Mouse (Mus musculus): ENCODE measurements around the gene Foxb2.
A peak's percentile ranks its signal among the peaks of the same experiment; 100 is the strongest.

Foxb2 gene

GRCm38 (mm10) chr19:16873942-16874861, 597 bp upstream of the Foxb2 start:
- Histone ChIP-seq H3K4me3 (replicated peaks; ENCODE audit: low read length) (peak overlapping the region; percentile 60), H3K9me3 (ENCODE audit: low read length) (no peaks in the 10 kb centered on the region), H3K4me1 (replicated peaks; ENCODE audit: low read depth, low read length) (peaks cover 63% of the 10 kb centered on the region), H3K36me3 (ENCODE audit: insufficient read depth, low read length) (no peaks in the 10 kb centered on the region), H3K27me3 (ENCODE audit: insufficient read depth, low read length) (peaks cover 98% of the 10 kb centered on the region)
- no peak for TF ChIP-seq NANOG (IDR thresholded peaks at IDR 0.05; ENCODE audit: borderline replicate concordance, low read length)
- TF ChIP-seq POU5F1 (IDR thresholded peaks at IDR 0.05; ENCODE audit: borderline replicate concordance, low read length) = no peak
- TF ChIP-seq CTCF (conservative IDR thresholded peaks at IDR 0.05; ENCODE audit: low read length) = no peak

- Histone ChIP-seq H3K27me3 (ENCODE audit: insufficient read depth, low read length) (peaks cover 99% of the 10 kb centered on the region), H3K9me3 (ENCODE audit: low read length) (no peaks in the 10 kb centered on the region), H3K4me1 (replicated peaks; ENCODE audit: low read depth, low read length) (peaks cover 63% of the 10 kb centered on the region), H3K4me3 (replicated peaks; ENCODE audit: low read length) (peak overlapping the region; percentile 65), H3K36me3 (ENCODE audit: insufficient read depth, low read length) (no peaks in the 10 kb centered on the region)
- TF ChIP-seq CTCF (conservative IDR thresholded peaks at IDR 0.05; ENCODE audit: low read length) = no peak
- TF ChIP-seq POU5F1 (IDR thresholded peaks at IDR 0.05; ENCODE audit: borderline replicate concordance, low read length) = no peak
Measured at GRCm38 (mm10) chr19:16872331-16873180, 1.0 kb downstream of the Foxb2 start.

- Histone ChIP-seq H3K9me3 (ENCODE audit: low read length) (no peaks in the 10 kb centered on the region), H3K27me3 (ENCODE audit: insufficient read depth, low read length) (peaks cover 92% of the 10 kb centered on the region), H3K4me3 (replicated peaks; ENCODE audit: low read length) (peak overlapping the region; percentile 46), H3K36me3 (ENCODE audit: insufficient read depth, low read length) (no peaks in the 10 kb centered on the region), H3K4me1 (replicated peaks; ENCODE audit: low read depth, low read length) (peaks cover 55% of the 10 kb centered on the region)
- 0 out of 2 replicates have a peak, but pooled peaks have one; percentile 18 for TF ChIP-seq POU5F1 (IDR thresholded peaks at IDR 0.05; ENCODE audit: borderline replicate concordance, low read length)
- TF ChIP-seq NANOG (IDR thresholded peaks at IDR 0.05; ENCODE audit: borderline replicate concordance, low read length) = no peak
- TF ChIP-seq CTCF (conservative IDR thresholded peaks at IDR 0.05; ENCODE audit: low read length) = no peak
Measured at GRCm38 (mm10) chr19:16871192-16871760, 2.3 kb downstream of the Foxb2 start.

DNA sequence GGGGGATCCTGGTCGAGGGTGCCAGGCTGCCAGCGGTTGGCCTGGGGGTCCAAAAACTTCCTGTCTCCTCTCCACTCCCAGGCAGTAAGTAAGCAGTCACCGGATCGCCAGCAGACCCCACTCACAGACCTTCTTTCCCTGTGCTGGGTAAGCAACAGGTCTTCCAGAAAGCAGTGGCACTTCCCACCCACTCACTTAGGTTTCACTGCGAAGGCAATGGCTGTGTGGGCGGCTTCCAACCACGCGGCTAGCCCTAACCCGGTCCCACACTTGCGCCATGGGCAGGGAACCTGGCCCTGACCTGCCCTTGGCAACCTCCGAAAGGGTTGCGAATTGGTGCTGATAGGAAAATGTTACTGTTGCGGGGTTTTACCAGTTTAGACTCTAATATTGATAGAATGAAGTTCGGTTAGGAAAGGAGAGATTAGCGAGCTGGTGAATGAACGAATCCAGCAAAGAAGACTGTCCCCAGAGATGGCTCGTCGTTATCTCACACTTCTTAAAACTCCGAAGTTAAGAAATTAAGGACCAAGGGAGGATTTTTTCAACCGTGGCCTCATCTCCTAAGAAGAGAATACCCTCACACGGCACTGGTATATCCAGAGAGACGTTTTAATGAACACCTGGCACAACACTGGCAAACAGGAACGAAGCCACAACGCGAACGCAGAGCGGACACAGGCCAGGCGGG, 3.0 kb downstream of the Foxb2 start:
- Histone ChIP-seq H3K27me3 (ENCODE audit: insufficient read depth, low read length) (peaks cover 86% of the 10 kb centered on the region), H3K9me3 (ENCODE audit: low read length) (no peaks in the 10 kb centered on the region), H3K4me1 (replicated peaks; ENCODE audit: low read depth, low read length) (peaks cover 49% of the 10 kb centered on the region), H3K4me3 (replicated peaks; ENCODE audit: low read length) (peak overlapping the region; percentile 46), H3K36me3 (ENCODE audit: insufficient read depth, low read length) (no peaks in the 10 kb centered on the region)
- TF ChIP-seq NANOG (IDR thresholded peaks at IDR 0.05; ENCODE audit: borderline replicate concordance, low read length) (no peak), CTCF (conservative IDR thresholded peaks at IDR 0.05; ENCODE audit: low read length) (no peak), POU5F1 (IDR thresholded peaks at IDR 0.05; ENCODE audit: borderline replicate concordance, low read length) (no peak)

DNA sequence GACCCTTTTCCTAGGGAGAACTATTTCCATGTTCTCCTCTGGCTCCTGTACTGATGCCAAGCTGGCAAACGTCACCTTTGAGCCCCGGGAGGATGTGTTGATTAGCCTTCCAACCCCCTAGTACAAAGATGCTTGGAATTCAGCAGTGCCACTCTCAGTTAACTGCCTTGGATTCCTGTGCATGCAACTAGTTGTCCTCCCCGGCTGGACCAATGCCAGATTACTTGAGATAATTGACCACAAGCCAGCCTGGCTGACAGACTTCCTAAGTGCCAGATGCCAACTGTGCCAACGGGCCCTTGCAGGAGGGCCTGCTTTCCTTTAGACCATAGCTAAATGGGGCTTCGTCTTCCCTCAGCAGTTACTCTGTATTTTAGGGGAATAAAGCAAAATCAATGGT, 5.1 kb downstream of the Foxb2 start:
- H3K36me3 ChIP-seq (ENCODE audit: insufficient read depth, low read length) = no peaks in the 10 kb centered on the region
- TF ChIP-seq POU5F1 (IDR thresholded peaks at IDR 0.05; ENCODE audit: borderline replicate concordance, low read length) = no peak
- no peak for TF ChIP-seq CTCF (conservative IDR thresholded peaks at IDR 0.05; ENCODE audit: low read length)
- no peak for TF ChIP-seq NANOG (IDR thresholded peaks at IDR 0.05; ENCODE audit: borderline replicate concordance, low read length)
- peaks cover 68% of the 10 kb centered on the region for H3K27me3 ChIP-seq (ENCODE audit: insufficient read depth, low read length)
- peaks cover 28% of the 10 kb centered on the region for H3K4me1 ChIP-seq (replicated peaks; ENCODE audit: low read depth, low read length)
- no peak overlapping the region for H3K4me3 ChIP-seq (replicated peaks; ENCODE audit: low read length)
- no peaks in the 10 kb centered on the region for H3K9me3 ChIP-seq (ENCODE audit: low read length)

DNA sequence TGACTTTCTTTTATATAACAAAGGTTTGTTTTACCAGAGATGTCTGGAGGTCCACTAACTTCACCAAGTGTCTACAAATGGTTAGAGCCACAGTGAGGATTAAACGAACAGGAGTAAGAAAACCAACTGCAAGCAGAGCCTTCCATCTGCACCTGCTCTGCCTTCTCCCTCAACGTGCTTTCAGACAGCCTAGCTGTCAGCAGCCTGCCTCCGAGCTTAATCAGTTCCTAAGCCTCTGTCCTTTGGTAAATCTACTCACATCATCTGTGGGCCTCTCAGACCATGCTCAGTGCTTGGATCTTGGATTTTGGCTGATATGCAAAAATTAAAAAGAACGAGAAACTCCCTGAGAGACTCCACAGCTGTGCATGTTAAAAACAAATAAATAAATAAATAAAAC, 15.0 kb downstream of the Foxb2 start:
- TF ChIP-seq CTCF (conservative IDR thresholded peaks at IDR 0.05; ENCODE audit: low read length) (no peak), POU5F1 (IDR thresholded peaks at IDR 0.05; ENCODE audit: borderline replicate concordance, low read length) (no peak), NANOG (IDR thresholded peaks at IDR 0.05; ENCODE audit: borderline replicate concordance, low read length) (no peak)
- peaks cover 13% of the 10 kb centered on the region for H3K4me1 ChIP-seq (replicated peaks; ENCODE audit: low read depth, low read length)
- peaks cover 7% of the 10 kb centered on the region for H3K27me3 ChIP-seq (ENCODE audit: insufficient read depth, low read length)
- H3K36me3 ChIP-seq (ENCODE audit: insufficient read depth, low read length) = no peaks in the 10 kb centered on the region
- H3K4me3 ChIP-seq (replicated peaks; ENCODE audit: low read length) = no peak overlapping the region
- H3K9me3 ChIP-seq (ENCODE audit: low read length) = no peaks in the 10 kb centered on the region

DNA sequence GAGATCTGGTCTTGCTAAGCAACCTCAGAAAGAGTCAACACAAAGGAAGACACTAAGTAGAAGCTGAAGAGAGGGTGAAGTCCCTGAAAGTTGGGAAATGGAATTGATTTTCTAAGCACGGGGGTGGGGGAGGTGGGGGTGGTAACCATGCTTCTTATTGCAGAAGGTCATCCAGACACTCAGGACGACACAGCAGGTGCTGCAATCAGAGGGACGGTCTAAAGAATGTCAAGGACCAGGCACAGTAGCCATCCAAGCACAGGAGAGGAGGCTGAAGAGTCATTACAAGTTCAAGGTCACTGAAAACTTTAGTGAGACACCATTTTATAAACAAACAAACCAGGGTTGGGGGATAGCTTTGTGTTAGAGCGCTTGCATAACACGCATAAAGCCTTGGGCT, 16.9 kb downstream of the Foxb2 start:
- peak; percentile 29; the same call in 1 of the 2 replicates for TF ChIP-seq NANOG (IDR thresholded peaks at IDR 0.05; ENCODE audit: borderline replicate concordance, low read length)
- no peak for TF ChIP-seq CTCF (conservative IDR thresholded peaks at IDR 0.05; ENCODE audit: low read length)
- no peak for TF ChIP-seq POU5F1 (IDR thresholded peaks at IDR 0.05; ENCODE audit: borderline replicate concordance, low read length)
- Histone ChIP-seq H3K36me3 (ENCODE audit: insufficient read depth, low read length) (no peaks in the 10 kb centered on the region), H3K4me1 (replicated peaks; ENCODE audit: low read depth, low read length) (peaks cover 13% of the 10 kb centered on the region), H3K27me3 (ENCODE audit: insufficient read depth, low read length) (no peaks in the 10 kb centered on the region), H3K9me3 (ENCODE audit: low read length) (no peaks in the 10 kb centered on the region), H3K4me3 (replicated peaks; ENCODE audit: low read length) (no peak overlapping the region)
